Comparison of ENCODE assay signal across 8 mouse cellular contexts in genomic region chr19:19110011-19110768, GRCm38 (mm10). TPM values are rescaled to one million over a fixed set of nuclear protein-coding genes. Genes with fewer than 3 reads are reported as not detected.
A peak's percentile ranks its signal among the peaks of the same experiment; 100 is the strongest.
DNase-seq lines count a peak whose midpoint lies in the region; ATAC-seq and TF ChIP-seq lines count a peak whose summit lies in the region.

No protein-coding gene starts in this region.

- H3K27ac ChIP-seq in cortical plate, adult 2 months (ENCODE audit: insufficient read depth, low read length), result peak overlapping the region; percentile 14
- no peak overlapping the region for H3K27ac ChIP-seq in kidney, adult 2 months (ENCODE audit: insufficient read depth, low read depth, low read length)
- no peak overlapping the region for H3K27ac ChIP-seq in limb, embryonic 15.5 days

- no peak for ATAC-seq in limb, embryonic 15.5 days (ENCODE audit: insufficient number of reproducible peaks, low FRiP score, low TSS enrichment, low read depth)
- no peak for ATAC-seq in erythroblast, adult 5-6 weeks (replicated peaks; ENCODE audit: low FRiP score, poor library complexity, severe bottlenecking)

- H3K36me3 ChIP-seq in kidney, adult 2 months (ENCODE audit: control insufficient read depth, insufficient read depth, low read length), result no peaks in the 10 kb centered on the region
- H3K36me3 ChIP-seq in limb, embryonic 15.5 days, result no peaks in the 10 kb centered on the region

- H3K9me3 ChIP-seq in limb, embryonic 15.5 days, result no peaks in the 10 kb centered on the region

- no peaks in the 10 kb centered on the region for H3K27me3 ChIP-seq in kidney, adult 2 months (replicated peaks; ENCODE audit: control insufficient read depth, insufficient read depth, low read length)
- peaks cover 30% of the 10 kb centered on the region for H3K27me3 ChIP-seq in limb, embryonic 15.5 days

- peak; percentile 6 for DNase-seq in cerebellum, adult 11 months
- no peak for DNase-seq in cerebellum, adult 11-12 months
- DNase-seq in gastrocnemius, postnatal 14 days, result peak; percentile 23
- DNase-seq in kidney, adult 2 months, result peak; percentile 4
- DNase-seq in neural tube, embryonic 10.5 days (ENCODE audit: extremely low spot score, low spot score), result peak; percentile 67

- peak overlapping the region; percentile 70 for H3K4me3 ChIP-seq in cortical plate, adult 2 months (ENCODE audit: insufficient read depth, low read length)
- H3K4me3 ChIP-seq in kidney, adult 2 months (ENCODE audit: insufficient read depth, low read depth, low read length), result peak overlapping the region; percentile 56
- H3K4me3 ChIP-seq in limb, embryonic 15.5 days, result peak overlapping the region; percentile 44

- no peak for TF ChIP-seq POLR2A in cortical plate, adult 2 months (IDR thresholded peaks at IDR 0.05; ENCODE audit: extremely low read depth, insufficient read depth, low read length)
- no peak for TF ChIP-seq POLR2A in kidney, adult 2 months (IDR thresholded peaks at IDR 0.05; ENCODE audit: low read depth, low read length)

- H3K9ac ChIP-seq in limb, embryonic 15.5 days, result no peak overlapping the region

- WGBS in kidney, adult 2 months, result 2% methylated on average over 49 of the region's 49 CpGs
- WGBS in limb, embryonic 15.5 days, result under 1% methylated on average over 49 of the region's 49 CpGs

- H3K4me1 ChIP-seq in cortical plate, adult 2 months (ENCODE audit: control insufficient read depth, insufficient read depth, low read length), result no peaks in the 10 kb centered on the region
- H3K4me1 ChIP-seq in kidney, adult 2 months (ENCODE audit: control insufficient read depth, insufficient read depth, low read length), result no peaks in the 10 kb centered on the region
- peaks cover 14% of the 10 kb centered on the region for H3K4me1 ChIP-seq in limb, embryonic 15.5 days

- peak overlapping the region; percentile 93 for H3K4me2 ChIP-seq in limb, embryonic 15.5 days

- intact Hi-C loops in gastrocnemius, postnatal 14 days (cut with DNase I; ENCODE audit: low total_unique reads), result no loop called here

- TF ChIP-seq CTCF in cortical plate, adult 2 months (IDR thresholded peaks at IDR 0.05; ENCODE audit: extremely low read depth, insufficient read depth, low read length), result no peak
- no peak for TF ChIP-seq CTCF in kidney, adult 2 months (conservative IDR thresholded peaks at IDR 0.05; ENCODE audit: insufficient read depth, insufficient read length, low read depth, low read length)

RNA-seq across cellular contexts. Expression of gene Rorb, which starts 0.8 kb away (rescaled TPM):
- 22.1 and 22.4 TPM in 2 replicates for polyA plus RNA-seq in cortical plate, adult 2 months (2012; rRNA removed)
- under 1 TPM; 0.23 to 0.33 TPM for total RNA-seq in gastrocnemius, postnatal 14 days (2021)
- polyA plus RNA-seq in kidney, adult 2 months (2012; rRNA removed), result 0.06 and 0.10 TPM in 2 replicates
- polyA plus RNA-seq in limb, embryonic 15.5 days (2015; fragmentation: Nextera tagmentation; extraction: Ambion mirVana), result 0.25 and 0.33 TPM in 2 replicates
- total RNA-seq in erythroblast, adult 5-6 weeks (2015; ENCODE audit: low replicate concordance), result not detected in 2 replicates
- total RNA-seq in erythroblast, adult 5-6 weeks (2017; ENCODE audit: low replicate concordance), result 0.14 TPM in 1 of 2 replicates, not detected in the other

Comparison
In these comparisons a context has a peak if more than half of its experiments do, and no peak if none do; other contexts are left out.
1. RNA of gene Rorb, which starts 0.8 kb away (polyA plus RNA-seq): 22.1 to 22.4 TPM in cortical plate, adult 2 months; 0.25 to 0.33 TPM in limb, embryonic 15.5 days and 0.06 to 0.10 TPM in kidney, adult 2 months; every median in the first group is over 10 times any median in the second.
2. Peak in every context shown above with its lines, with median percentiles within 50 percentile points of each other: H3K4me3 ChIP-seq.